Mouse (Mus musculus) adipocyte (in vitro differentiated cells): ENCODE measurements around the gene Rnf220.

Source experiments
- DNase-seq: peaks from one replicate; pipeline ENCODE4 v3.0.0-alpha.2; 2016; ENCODE audit warnings: low spot score

Rnf220 gene

GRCm38 (mm10) chr4:117487471-117487870 lies 9.4 kb downstream of the Rnf220 start:
- DNase-seq = no peak

- no peak for DNase-seq
Observed at GRCm38 (mm10) chr4:117486188-117486587, 10.7 kb downstream of the Rnf220 start.

GRCm38 (mm10) chr4:117485045-117485780 lies 11.6 kb downstream of the Rnf220 start:
- no peak for DNase-seq

GRCm38 (mm10) chr4:117484256-117485044 lies 12.4 kb downstream of the Rnf220 start:
- DNase-seq = no peak

- peak; percentile 44 for DNase-seq
Observed at GRCm38 (mm10) chr4:117483931-117484255, 13.0 kb downstream of the Rnf220 start.

GRCm38 (mm10) chr4:117482103-117482502 lies 14.7 kb downstream of the Rnf220 start:
- DNase-seq = no peak

- no peak for DNase-seq
Observed at GRCm38 (mm10) chr4:117480611-117481445, 16.0 kb downstream of the Rnf220 start.

- no peak for DNase-seq
Observed at GRCm38 (mm10) chr4:117479951-117480350, 16.9 kb downstream of the Rnf220 start.

- no peak for DNase-seq
Observed at GRCm38 (mm10) chr4:117478101-117478673, 18.7 kb downstream of the Rnf220 start.

GRCm38 (mm10) chr4:117477401-117477800 lies 19.5 kb downstream of the Rnf220 start:
- DNase-seq = no peak

GRCm38 (mm10) chr4:117476777-117477176 lies 20.1 kb downstream of the Rnf220 start:
- no peak for DNase-seq

GRCm38 (mm10) chr4:117476355-117476754 lies 20.5 kb downstream of the Rnf220 start:
- DNase-seq = no peak

- DNase-seq = no peak
Observed at GRCm38 (mm10) chr4:117473985-117474354, 22.9 kb downstream of the Rnf220 start.

GRCm38 (mm10) chr4:117473291-117473984 lies 23.4 kb downstream of the Rnf220 start:
- no peak for DNase-seq

GRCm38 (mm10) chr4:117469471-117469870 lies 27.4 kb downstream of the Rnf220 start:
- no peak for DNase-seq

GRCm38 (mm10) chr4:117467936-117468335 lies 28.9 kb downstream of the Rnf220 start:
- no peak for DNase-seq

GRCm38 (mm10) chr4:117449151-117449550 lies 47.7 kb downstream of the Rnf220 start:
- DNase-seq = no peak

GRCm38 (mm10) chr4:117447926-117448325 lies 48.9 kb downstream of the Rnf220 start:
- DNase-seq = no peak

GRCm38 (mm10) chr4:117445516-117446207 lies 51.2 kb downstream of the Rnf220 start:
- no peak for DNase-seq

- DNase-seq = no peak
Observed at GRCm38 (mm10) chr4:117438919-117439318, 57.9 kb downstream of the Rnf220 start.

GRCm38 (mm10) chr4:117438064-117438463 lies 58.8 kb downstream of the Rnf220 start:
- DNase-seq = no peak
